Mouse (Mus musculus) forebrain, embryonic 10.5 days (tissue): ENCODE measurements around the gene Opn1sw. TPM values are rescaled to one million over a fixed set of nuclear protein-coding genes. Genes with fewer than 3 reads are reported as not detected.
"Not testable (repeated sequence)": the region's sequence is repeated elsewhere in the genome, so short reads cannot be mapped to it uniquely, and the experiment has no call there.

Experiments
- DNase-seq: peaks from one replicate; pipeline ENCODE4 v3.0.0-alpha.2; 2017; ENCODE audit warnings: low spot score; ENCODE audit errors: extremely low spot score
- H3K27ac ChIP-seq: fragments of 300-500 bp; sonication (generic); 2 replicates; pipeline ENCODE4 v1.5.1; 2016; ENCODE audit warnings: mild to moderate bottlenecking
- H3K27me3 ChIP-seq: fragments of 300-500 bp; sonication (generic); 2 replicates; pipeline ENCODE4 v1.6.1; 2016; ENCODE audit warnings: mild to moderate bottlenecking; ENCODE audit not compliant: poor library complexity, severe bottlenecking
- H3K36me3 ChIP-seq: fragments of 300-500 bp; sonication (generic); replicated peaks from 2 replicates; pipeline ENCODE4 v1.6.1; 2016; ENCODE audit warnings: mild to moderate bottlenecking, moderate library complexity
- H3K4me1 ChIP-seq: fragments of 300-500 bp; sonication (generic); 2 replicates; pipeline ENCODE4 v1.6.1; 2016
- H3K4me3 ChIP-seq: fragments of 300-500 bp; sonication (generic); 2 replicates; pipeline ENCODE4 v1.5.1; 2016; ENCODE audit warnings: mild to moderate bottlenecking, moderate library complexity
- H3K9me3 ChIP-seq: fragments of 300-500 bp; sonication (generic); 2 replicates; pipeline ENCODE4 v1.6.1; 2016; ENCODE audit warnings: mild to moderate bottlenecking, moderate library complexity
- WGBS: fragments of 180-500 bp; shearing (Covaris S2); methylation state at CpG from one replicate; pipeline ENCODE4 v1.1.7; 2016; 5-methylcytosine and 5-hydroxymethylcytosine counted together
- polyA plus RNA-seq: library from polyadenylated mRNA; unstranded; fragments of >200 nt; fragmentation: Nextera tagmentation; extraction: Ambion mirVana; gene quantifications from 2 replicates; pipeline ENCODE4 v1.2.1, GENCODE M21; 2016

The Opn1sw gene
- polyA plus RNA-seq, 1 experiment from 2014 or later, result 0.24 TPM

DNA sequence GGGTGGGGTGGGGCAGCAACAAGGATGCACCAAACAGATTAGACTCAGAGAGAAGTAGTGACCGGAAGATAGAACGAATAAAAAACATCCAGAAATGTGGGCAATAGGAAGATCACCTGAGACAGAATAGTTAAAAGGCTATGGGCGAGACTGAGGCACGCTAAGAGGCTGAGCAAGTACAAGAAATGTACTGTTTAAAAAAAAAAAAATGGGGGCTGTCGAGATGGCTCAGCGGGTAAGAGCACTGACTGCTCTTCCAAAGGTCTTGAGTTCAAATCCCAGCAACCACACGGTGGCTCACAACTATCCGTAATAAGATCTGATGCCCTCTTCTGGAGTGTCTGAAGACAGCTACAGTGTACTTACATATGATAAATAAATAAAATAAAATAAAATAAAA is 3.0 kb upstream of the Opn1sw start:
- DNase-seq, H3K27ac ChIP-seq, H3K4me3 ChIP-seq, H3K36me3 ChIP-seq, H3K9me3 ChIP-seq: not testable (repeated sequence)
- 80% methylated on average over 8 of the region's 8 CpGs for WGBS
- Histone ChIP-seq H3K27me3 (peaks cover 60% of the 10 kb centered on the region), H3K4me1 (peaks cover 33% of the 10 kb centered on the region)

DNA sequence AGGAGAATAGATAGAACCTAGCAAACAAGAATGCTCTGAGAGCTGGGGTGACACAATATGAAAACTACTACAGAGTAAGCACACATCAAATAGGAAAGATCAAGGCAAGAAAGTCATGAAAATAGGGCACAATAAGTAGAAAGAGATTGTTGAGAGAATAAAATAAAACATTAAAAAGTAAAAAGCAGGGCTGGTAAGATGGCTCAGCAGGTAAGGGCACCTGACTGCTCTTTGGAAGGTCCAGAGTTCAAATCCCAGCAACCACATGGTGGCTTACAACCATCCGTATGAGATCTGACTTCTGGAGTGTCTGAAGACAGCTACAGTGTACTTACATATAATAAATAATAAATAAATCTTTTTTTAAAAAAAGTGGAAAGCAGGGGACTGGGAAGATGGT is 2.2 kb upstream of the Opn1sw start:
- Histone ChIP-seq H3K27me3 (peaks cover 55% of the 10 kb centered on the region), H3K4me1 (peaks cover 27% of the 10 kb centered on the region)
- not testable (repeated sequence) for H3K36me3 ChIP-seq, H3K27ac ChIP-seq, H3K4me3 ChIP-seq, H3K9me3 ChIP-seq, DNase-seq
- 86% methylated on average over 1 of the region's 1 CpGs for WGBS

DNA sequence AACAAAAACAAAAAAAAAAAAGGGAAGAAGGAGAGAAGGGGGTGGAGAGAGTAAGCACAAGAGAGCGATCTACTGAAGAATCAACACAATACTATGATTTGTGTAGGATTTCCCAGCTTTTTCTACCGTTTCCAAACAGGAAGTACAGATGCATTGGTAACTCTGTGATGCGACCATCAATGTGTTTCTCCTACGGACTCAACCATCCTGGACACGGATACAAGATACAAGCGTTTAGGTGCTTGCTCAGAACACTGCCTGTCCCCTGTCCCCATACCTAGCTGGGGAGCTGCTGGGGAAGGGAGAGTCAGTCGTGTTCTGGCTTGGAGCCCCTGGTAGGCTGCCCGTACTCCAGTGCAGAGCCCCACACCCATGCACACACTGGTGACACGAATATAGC is 1.2 kb upstream of the Opn1sw start:
- Histone ChIP-seq H3K9me3 (no peaks in the 10 kb centered on the region), H3K27me3 (peaks cover 44% of the 10 kb centered on the region), H3K27ac (no peak overlapping the region), H3K4me1 (peaks cover 25% of the 10 kb centered on the region), H3K4me3 (no peak overlapping the region), H3K36me3 (no peaks in the 10 kb centered on the region)
- WGBS, result 61% methylated on average over 9 of the region's 9 CpGs
- DNase-seq, result no peak

DNA sequence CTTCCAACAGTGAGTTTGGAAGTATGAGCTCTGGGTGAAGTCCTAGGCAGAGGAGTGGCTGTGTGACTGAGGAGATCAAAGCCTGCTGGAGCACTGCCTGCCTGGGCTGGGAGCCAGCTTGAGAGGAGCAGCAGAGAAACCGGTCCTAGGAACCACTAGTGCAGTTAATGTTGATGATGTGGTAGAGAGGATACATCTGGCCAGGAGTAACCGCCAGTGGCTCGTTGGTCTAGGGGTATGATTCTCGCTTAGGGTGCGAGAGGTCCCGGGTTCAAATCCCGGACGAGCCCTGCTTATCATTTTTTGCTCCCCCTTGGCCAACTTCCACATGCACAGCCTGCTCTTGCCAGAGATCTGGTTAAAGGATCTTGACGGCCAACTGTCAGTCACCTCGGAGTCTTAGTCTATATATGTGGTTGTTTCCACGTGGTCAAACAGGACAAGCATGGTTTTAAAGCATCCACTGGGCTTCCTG is 375 bp upstream of the Opn1sw start:
- H3K9me3 ChIP-seq, result no peaks in the 10 kb centered on the region
- no peak overlapping the region for H3K27ac ChIP-seq
- peaks cover 25% of the 10 kb centered on the region for H3K4me1 ChIP-seq
- H3K4me3 ChIP-seq, result peak overlapping the region; percentile 42
- H3K27me3 ChIP-seq, result peaks cover 37% of the 10 kb centered on the region
- H3K36me3 ChIP-seq, result no peaks in the 10 kb centered on the region
- peak; percentile 60 for DNase-seq
- WGBS, result 13% methylated on average over 11 of the region's 11 CpGs

DNA sequence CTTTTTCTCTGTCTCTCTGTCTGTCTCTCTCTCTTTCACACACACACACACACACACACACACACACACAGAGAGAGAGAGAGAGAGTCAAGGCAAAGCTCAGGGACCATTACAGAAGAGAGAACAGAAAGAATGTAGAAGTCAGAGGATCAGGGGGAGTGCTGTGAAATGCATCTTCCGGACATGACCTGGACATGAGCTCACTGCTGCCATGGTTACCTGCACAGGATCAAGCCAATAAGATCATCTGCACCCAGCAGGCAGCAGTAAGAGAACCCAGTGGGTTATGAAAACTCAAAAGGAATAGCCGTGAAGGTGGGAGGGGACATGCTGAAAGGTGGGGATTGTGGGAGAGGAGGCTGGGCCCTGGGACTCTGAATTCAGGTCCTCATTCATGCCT is 5.8 kb downstream of the Opn1sw start:
- H3K4me1 ChIP-seq, result peaks cover 17% of the 10 kb centered on the region
- 52% methylated on average over 2 of the region's 2 CpGs for WGBS

DNA sequence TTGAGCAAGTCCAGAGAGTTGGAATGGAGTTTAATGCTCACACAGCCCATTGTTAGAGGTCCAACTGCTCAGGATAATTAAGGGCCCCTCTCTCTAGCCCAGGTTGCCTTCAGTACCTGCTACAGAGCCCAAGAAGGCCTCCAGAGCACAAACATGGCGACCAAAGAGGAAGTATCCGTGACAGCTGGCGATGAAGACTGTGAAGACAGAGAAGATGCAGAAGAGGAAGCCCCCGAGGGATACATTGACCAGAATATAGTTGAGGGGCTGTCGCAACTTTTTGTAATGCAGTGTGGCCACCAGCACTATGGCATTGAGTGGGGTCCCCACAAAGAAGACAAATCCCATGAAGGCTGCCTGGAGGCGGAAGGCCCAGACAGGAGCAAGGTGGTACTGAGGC is 8.3 kb downstream of the Opn1sw start:
- peaks cover 51% of the 10 kb centered on the region for H3K36me3 ChIP-seq
- H3K27ac ChIP-seq, result no peak overlapping the region
- WGBS, result 91% methylated on average over 6 of the region's 6 CpGs

More for the DNA sequence above, 5.8 kb downstream of the Opn1sw start:
- no peaks in the 10 kb centered on the region for H3K9me3 ChIP-seq
- H3K4me3 ChIP-seq, result no peak overlapping the region
- peaks cover 26% of the 10 kb centered on the region for H3K36me3 ChIP-seq
- H3K27me3 ChIP-seq, result peaks cover 8% of the 10 kb centered on the region
- no peak for DNase-seq
- H3K27ac ChIP-seq, result no peak overlapping the region

DNA sequence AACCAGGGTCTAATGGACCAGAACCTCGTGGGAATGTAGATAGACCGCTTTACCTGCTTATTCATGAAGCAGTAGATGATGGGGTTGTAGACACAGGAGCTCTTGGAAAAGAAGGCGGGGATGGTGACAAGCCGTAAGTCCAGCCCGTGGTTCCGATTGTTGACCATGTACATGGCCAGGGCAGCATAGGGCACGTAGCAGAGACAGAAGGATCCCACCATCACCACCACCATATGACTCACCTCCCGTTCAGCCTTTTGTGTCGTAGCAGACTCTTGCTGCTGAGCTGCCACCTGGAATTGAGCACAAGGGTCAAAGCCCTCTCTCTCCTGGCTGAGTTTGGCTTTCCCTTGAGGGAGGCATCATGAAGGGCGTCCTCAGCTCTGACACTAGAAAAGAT is 9.6 kb downstream of the Opn1sw start:
- 92% methylated on average over 10 of the region's 10 CpGs for WGBS
- H3K36me3 ChIP-seq, result peaks cover 64% of the 10 kb centered on the region
- H3K4me3 ChIP-seq, result no peak overlapping the region
- H3K27me3 ChIP-seq, result no peaks in the 10 kb centered on the region
- DNase-seq, result no peak
- peaks cover 6% of the 10 kb centered on the region for H3K4me1 ChIP-seq
- H3K9me3 ChIP-seq, result no peaks in the 10 kb centered on the region
- no peak overlapping the region for H3K27ac ChIP-seq

More for the DNA sequence above, 8.3 kb downstream of the Opn1sw start:
- Histone ChIP-seq H3K4me1 (peaks cover 6% of the 10 kb centered on the region), H3K27me3 (no peaks in the 10 kb centered on the region), H3K4me3 (no peak overlapping the region), H3K9me3 (no peaks in the 10 kb centered on the region)
- no peak for DNase-seq

DNA sequence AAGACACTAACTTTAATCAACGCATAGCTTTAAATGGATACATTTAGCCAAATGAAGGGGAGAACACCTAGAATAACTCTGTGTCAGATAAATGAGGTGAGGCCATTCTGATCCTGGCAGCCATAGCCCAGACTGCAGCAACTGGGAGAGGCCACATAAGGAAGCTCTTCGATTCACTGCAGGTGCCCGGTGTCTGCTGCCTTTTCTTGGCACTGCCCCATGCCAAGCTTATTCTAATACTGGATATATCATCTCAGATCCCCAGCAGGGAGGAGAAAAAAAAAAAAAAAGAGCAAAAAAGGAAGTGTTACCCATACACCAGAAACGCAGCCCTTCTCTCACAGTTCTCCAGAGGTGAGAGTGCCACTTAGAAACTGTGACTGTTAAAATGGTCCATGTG is 10.9 kb downstream of the Opn1sw start:
- no peaks in the 10 kb centered on the region for H3K27me3 ChIP-seq
- DNase-seq, result no peak
- H3K9me3 ChIP-seq, result no peaks in the 10 kb centered on the region
- no peak overlapping the region for H3K4me3 ChIP-seq
- H3K27ac ChIP-seq, result no peak overlapping the region
- WGBS, result 99% methylated on average over 4 of the region's 4 CpGs
- peaks cover 2% of the 10 kb centered on the region for H3K4me1 ChIP-seq
- H3K36me3 ChIP-seq, result peaks cover 77% of the 10 kb centered on the region

DNA sequence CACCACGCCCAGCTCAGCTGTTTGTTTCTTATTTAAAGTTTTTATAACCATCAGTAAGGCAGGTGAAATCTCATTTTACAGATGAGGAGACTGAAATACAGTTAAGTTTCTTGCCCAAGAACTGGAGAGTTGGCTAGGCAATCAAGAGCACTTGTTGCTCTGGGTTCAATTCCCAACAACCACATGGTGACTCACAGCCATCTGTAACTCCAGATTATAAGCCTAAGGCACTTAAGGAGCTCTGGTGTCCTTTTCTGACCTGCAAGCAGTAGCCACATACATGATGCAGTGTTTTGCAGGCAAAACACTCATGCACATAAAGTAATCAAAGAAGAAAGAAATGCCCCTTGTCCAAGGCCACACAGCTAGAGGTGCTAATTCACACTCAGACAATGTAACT is 23.0 kb downstream of the Opn1sw start:
- no peak overlapping the region for H3K27ac ChIP-seq
- H3K4me3 ChIP-seq, result no peak overlapping the region
- H3K27me3 ChIP-seq, result no peaks in the 10 kb centered on the region
- H3K9me3 ChIP-seq, result no peaks in the 10 kb centered on the region
- DNase-seq, result no peak
- WGBS, result 83% methylated on average over 1 of the region's 1 CpGs
- H3K36me3 ChIP-seq, result peaks cover 91% of the 10 kb centered on the region
- no peaks in the 10 kb centered on the region for H3K4me1 ChIP-seq

DNA sequence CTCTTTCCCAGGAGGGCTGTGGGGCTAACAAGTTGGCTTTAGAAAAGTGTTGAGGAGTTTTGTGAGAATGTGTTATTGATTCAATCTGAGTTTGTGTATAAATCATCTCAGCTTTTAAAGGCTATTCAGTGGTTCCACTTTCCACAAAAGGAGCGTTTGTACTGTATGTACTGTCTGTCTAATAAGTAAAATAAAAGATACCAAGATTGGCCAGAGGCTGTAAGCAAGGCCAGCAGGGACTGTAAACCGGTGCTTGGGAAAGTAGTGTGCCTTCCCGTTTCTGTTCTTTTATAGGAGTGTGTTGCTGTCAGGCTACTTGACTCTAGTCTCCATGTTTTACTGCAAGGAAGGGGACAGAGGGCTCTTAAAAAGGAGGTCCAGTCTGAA is 25.1 kb downstream of the Opn1sw start:
- WGBS, result 87% methylated on average over 3 of the region's 3 CpGs
- H3K36me3 ChIP-seq, result peaks cover 91% of the 10 kb centered on the region
- no peak for DNase-seq
- H3K9me3 ChIP-seq, result no peaks in the 10 kb centered on the region
- no peaks in the 10 kb centered on the region for H3K27me3 ChIP-seq
- no peak overlapping the region for H3K4me3 ChIP-seq
- H3K27ac ChIP-seq, result no peak overlapping the region
- no peaks in the 10 kb centered on the region for H3K4me1 ChIP-seq

DNA sequence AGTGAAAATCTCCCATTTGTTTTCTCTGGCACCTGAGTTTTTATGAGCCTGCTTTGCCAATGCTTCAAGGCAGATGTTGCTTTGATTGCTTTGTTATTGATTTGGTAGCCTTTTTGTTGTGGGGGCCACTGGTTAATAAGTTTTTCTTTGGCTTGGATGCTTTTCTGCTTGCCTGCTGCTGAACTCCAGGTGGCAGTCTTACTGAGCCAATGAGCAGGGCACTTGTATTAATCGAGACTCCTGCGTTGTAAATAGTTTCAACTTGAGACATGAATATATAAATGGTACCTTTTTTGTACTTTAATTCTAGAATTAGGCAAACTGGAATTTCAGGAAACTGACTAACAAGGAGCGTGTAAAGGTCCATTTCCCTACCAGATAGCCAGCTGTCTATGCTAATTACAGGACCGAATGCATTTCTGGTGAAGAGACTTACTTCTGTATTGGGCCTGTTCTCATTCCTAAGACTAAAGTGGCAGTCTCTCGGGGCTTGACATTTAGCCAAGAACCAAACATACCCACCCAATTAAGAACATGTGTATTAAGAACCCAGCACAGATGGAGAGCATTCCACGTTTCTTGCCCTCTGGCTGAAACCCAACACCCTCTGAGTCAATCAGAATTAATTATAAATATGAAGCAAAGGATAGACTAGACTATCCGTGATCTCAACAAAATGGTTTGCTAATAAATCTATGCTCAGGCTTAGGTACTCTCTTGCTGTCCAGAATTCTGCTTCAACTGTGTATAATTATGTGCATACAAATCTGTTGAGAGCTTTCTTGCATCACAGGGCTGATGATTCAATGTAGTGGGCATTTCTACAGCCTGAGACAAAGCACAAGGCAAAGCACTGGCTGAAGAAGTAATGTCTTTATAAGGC is 25.8 kb downstream of the Opn1sw start:
- Histone ChIP-seq H3K9me3 (no peaks in the 10 kb centered on the region), H3K27ac (no peak overlapping the region), H3K4me1 (no peaks in the 10 kb centered on the region), H3K27me3 (no peaks in the 10 kb centered on the region), H3K4me3 (no peak overlapping the region), H3K36me3 (peaks cover 91% of the 10 kb centered on the region)
- WGBS, result 71% methylated on average over 7 of the region's 7 CpGs
- DNase-seq, result no peak

DNA sequence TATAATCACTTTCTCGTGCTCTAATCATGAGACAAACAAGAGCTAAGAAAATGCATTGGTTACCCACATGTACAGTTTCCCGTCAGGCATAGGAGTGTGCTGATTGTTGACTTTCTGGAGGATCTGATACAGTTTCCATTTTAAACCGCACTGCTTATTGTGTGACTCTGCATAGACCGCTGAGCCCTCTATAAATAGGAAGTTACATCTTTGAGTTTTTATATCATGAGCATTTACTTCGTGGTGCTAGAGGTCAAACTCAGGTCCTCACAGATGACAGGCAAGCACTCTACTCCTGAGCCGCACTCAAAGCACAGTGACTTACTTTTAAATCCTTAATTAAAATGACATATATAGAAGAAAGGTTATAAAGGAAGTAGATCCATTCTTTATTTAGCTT is 28.1 kb downstream of the Opn1sw start:
- Histone ChIP-seq H3K4me3 (no peak overlapping the region), H3K27ac (no peak overlapping the region), H3K27me3 (no peaks in the 10 kb centered on the region), H3K4me1 (no peaks in the 10 kb centered on the region), H3K36me3 (peaks cover 87% of the 10 kb centered on the region), H3K9me3 (no peaks in the 10 kb centered on the region)
- 93% methylated on average over 6 of the region's 6 CpGs for WGBS
- DNase-seq, result no peak

DNA sequence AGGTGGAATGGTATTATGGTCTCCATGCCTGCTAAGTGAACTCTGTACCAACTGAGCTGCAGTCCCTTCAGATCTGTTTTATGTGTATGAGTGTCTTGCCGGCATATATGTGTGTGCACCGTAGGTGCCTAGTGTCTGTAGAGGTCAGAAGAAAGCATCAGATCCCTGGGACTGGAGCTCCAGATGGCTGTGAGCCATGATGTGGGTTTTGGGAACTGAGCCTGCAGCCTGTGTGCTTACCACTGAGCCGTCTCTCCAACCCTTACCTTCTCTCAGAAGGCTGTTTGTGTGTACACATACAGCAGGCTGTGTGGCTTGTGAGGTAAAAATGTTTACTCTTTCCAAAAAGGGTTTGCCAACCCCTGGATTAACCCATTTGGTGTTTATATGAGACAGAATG is 28.9 kb downstream of the Opn1sw start:
- H3K4me1 ChIP-seq, result no peaks in the 10 kb centered on the region
- H3K27me3 ChIP-seq, result no peaks in the 10 kb centered on the region
- no peak for DNase-seq
- H3K9me3 ChIP-seq, result no peaks in the 10 kb centered on the region
- peaks cover 80% of the 10 kb centered on the region for H3K36me3 ChIP-seq
- no peak overlapping the region for H3K27ac ChIP-seq
- no peak overlapping the region for H3K4me3 ChIP-seq
- WGBS, result 95% methylated on average over 3 of the region's 3 CpGs
